Mouse (Mus musculus) liver, embryonic 14.5 days (tissue): ENCODE measurements around the gene Gm17387. TPM values are rescaled to one million over a fixed set of nuclear protein-coding genes. Genes with fewer than 3 reads are reported as not detected.

Experiments used
- ATAC-seq: fragments of 200-750 bp; cut with Nextera tagmentation; 2 replicates; pipeline ENCODE4 v1.8.0; 2017; ENCODE audit warnings: moderate number of reproducible peaks, mild to moderate bottlenecking, moderate library complexity; ENCODE audit not compliant: insufficient read depth
- DNase-seq, 3 experiments: peaks; one replicate each; pipeline ENCODE4 v3.0.0-alpha.2; 2012 to 2013; ENCODE audit warnings: low read depth in 3 of 3, low spot score in 3 of 3
- H3K27ac ChIP-seq: fragments of 300-500 bp; sonication (generic); 2 replicates; pipeline ENCODE4 v1.5.1; 2014; ENCODE audit warnings: moderate library complexity, mild to moderate bottlenecking, control low read depth, inconsistent platforms
- H3K27me3 ChIP-seq: fragments of 300-500 bp; sonication (generic); 2 replicates; pipeline ENCODE4 v1.6.1; 2014; ENCODE audit warnings: mild to moderate bottlenecking, low read length, moderate library complexity; ENCODE audit not compliant: control insufficient read depth, insufficient read depth
- H3K36me3 ChIP-seq: fragments of 300-500 bp; sonication (generic); replicated peaks from 2 replicates; pipeline ENCODE4 v1.6.1; 2014; ENCODE audit warnings: low read depth; ENCODE audit not compliant: control insufficient read depth, insufficient read depth
- H3K4me1 ChIP-seq, 2 experiments: fragments of 200-500 bp in 1 of 2; fragments of 300-500 bp in 1 of 2; sonication (generic) in 1 of 2; replicated peaks; 2 replicates each; pipeline ENCODE4 v1.6.1; 2012 to 2014; ENCODE audit warnings: antibody characterized with exemption in 1 of 2, inconsistent platforms in 1 of 2, low read length in 1 of 2; ENCODE audit not compliant: control insufficient read depth in 2 of 2, insufficient read depth in 2 of 2
- H3K4me2 ChIP-seq: fragments of 300-500 bp; sonication (generic); 2 replicates; pipeline ENCODE4 v1.6.1; 2014; ENCODE audit warnings: low read depth, mild to moderate bottlenecking, control low read depth, moderate library complexity
- H3K4me3 ChIP-seq, 2 experiments: fragments of 200-500 bp in 1 of 2; fragments of 300-500 bp in 1 of 2; sonication (generic) in 1 of 2; 2 replicates each; pipeline ENCODE4 v1.5.1; 2012 to 2014; ENCODE audit warnings: low read depth in 2 of 2, low read length in 2 of 2, mild to moderate bottlenecking in 2 of 2, control low read depth in 1 of 2, inconsistent platforms in 1 of 2, moderate library complexity in 1 of 2; ENCODE audit not compliant: insufficient read depth in 1 of 2
- H3K9ac ChIP-seq: fragments of 300-500 bp; sonication (generic); replicated peaks from 2 replicates; pipeline ENCODE4 v1.6.1; 2014; ENCODE audit warnings: mild to moderate bottlenecking, control low read depth, moderate library complexity
- H3K9me3 ChIP-seq: fragments of 300-500 bp; sonication (generic); 2 replicates; pipeline ENCODE4 v1.6.1; 2016; ENCODE audit warnings: low read length, mixed read lengths; ENCODE audit not compliant: control insufficient read depth
- CTCF ChIP-seq: IDR thresholded peaks from 2 replicates; pipeline ENCODE4 v1.5.1; 2016; ENCODE audit warnings: antibody characterized with exemption, low read depth, control low read depth
- EP300 ChIP-seq: IDR thresholded peaks from 2 replicates; pipeline ENCODE4 v1.6.1; 2016; ENCODE audit warnings: antibody characterized with exemption, low read depth
- WGBS: fragments of 180-500 bp; shearing (Covaris S2); extraction: QIAGEN DNeasy Blood & Tissue Kit; methylation state at CpG from one replicate; pipeline ENCODE4 v1.1.7; 2014; ENCODE audit not compliant: insufficient replicate concordance; 5-methylcytosine and 5-hydroxymethylcytosine counted together
- polyA plus RNA-seq, 2 experiments: library from polyadenylated mRNA; depleted of rRNA in 1 of 2; stranded (reverse) in 1 of 2; unstranded in 1 of 2; fragments of >200 nt; fragmentation: Nextera tagmentation in 1 of 2; extraction: Ambion mirVana in 1 of 2; gene quantifications; 2 replicates each; pipeline versions ENCODE4 v1.2.1 to v1.2.3; 2012 to 2014

Gene Gm17387
- polyA plus RNA-seq, 2 experiments = not detected

- no peaks in the 10 kb centered on the region for H3K9me3 ChIP-seq
- H3K4me3 ChIP-seq = peak overlapping the region in 1 of 2 experiments; percentile 12; a peak in 2 of 4 replicates
- DNase-seq (peak; percentile 51 to 58 (median 55)), ATAC-seq (peak; percentile 74)
- TF ChIP-seq EP300 = no peak
- peak; percentile 92 for TF ChIP-seq CTCF
- no peak overlapping the region for H3K9ac ChIP-seq
- no peaks in the 10 kb centered on the region for H3K36me3 ChIP-seq
- H3K4me1 ChIP-seq = peaks cover 15 to 32% of the 10 kb centered on the region in 2 experiments
- no peak overlapping the region for H3K27ac ChIP-seq
- no peaks in the 10 kb centered on the region; the same call in 1 of the 2 replicates for H3K27me3 ChIP-seq
- peak overlapping the region; percentile 52 for H3K4me2 ChIP-seq
- 6% methylated on average over 20 of the region's 20 CpGs for WGBS
These were observed 19.8 kb upstream of the Gm17387 start for GRCm38 (mm10) chr7:141008938-141009660.

- no peak overlapping the region for H3K9ac ChIP-seq
- ATAC-seq (no peak), DNase-seq (no peak)
- peaks cover 15 to 32% of the 10 kb centered on the region in 2 experiments for H3K4me1 ChIP-seq
- TF ChIP-seq CTCF (no peak), EP300 (no peak)
- H3K27ac ChIP-seq = no peak overlapping the region
- peak overlapping the region; percentile 10 to 67; a peak in 3 of 4 replicates for H3K4me3 ChIP-seq
- H3K27me3 ChIP-seq = no peaks in the 10 kb centered on the region; the same call in 1 of the 2 replicates
- H3K9me3 ChIP-seq = no peaks in the 10 kb centered on the region
- H3K4me2 ChIP-seq = peak overlapping the region; percentile 63
- no peaks in the 10 kb centered on the region for H3K36me3 ChIP-seq
- 73% methylated on average over 9 of the region's 9 CpGs for WGBS
These were observed 19.3 kb upstream of the Gm17387 start for GRCm38 (mm10) chr7:141009665-141010064.

GRCm38 (mm10) chr7:141010593-141010992, 18.3 kb upstream of the Gm17387 start, which contains the start of gene Ifitm3:
Ifitm3 (minus strand) TSS chr7:141010770.
- WGBS = 19% methylated on average over 10 of the region's 10 CpGs
- Histone ChIP-seq H3K27me3 (no peaks in the 10 kb centered on the region; the same call in 1 of the 2 replicates), H3K9ac (no peak within 1 kb of the TSS; the same call in 1 of the 2 replicates), H3K9me3 (no peaks in the 10 kb centered on the region), H3K27ac (no peak within 1 kb of the TSS), H3K36me3 (no peaks in the 10 kb centered on the region), H3K4me3 (peak within 1 kb of the TSS; percentile 39 to 67), H3K4me2 (peak within 1 kb of the TSS; percentile 63), H3K4me1 (peaks cover 15 to 34% of the 10 kb centered on the region in 2 experiments)
- TF ChIP-seq CTCF (no peak), EP300 (no peak)
- DNase-seq (no peak), ATAC-seq (no peak)

- H3K4me2 ChIP-seq = peak overlapping the region; percentile 63
- H3K4me1 ChIP-seq = peaks cover 15 to 34% of the 10 kb centered on the region in 2 experiments
- TF ChIP-seq CTCF = no peak
- no peak for TF ChIP-seq EP300
- no peaks in the 10 kb centered on the region for H3K36me3 ChIP-seq
- ATAC-seq = peak; percentile 17; the same call in 1 of the 2 replicates
- no peaks in the 10 kb centered on the region for H3K9me3 ChIP-seq
- H3K9ac ChIP-seq = no peak overlapping the region; the same call in 1 of the 2 replicates
- WGBS = 61% methylated on average over 7 of the region's 7 CpGs
- no peak overlapping the region for H3K4me3 ChIP-seq
- H3K27ac ChIP-seq = no peak overlapping the region
- DNase-seq = no peak
- H3K27me3 ChIP-seq = no peaks in the 10 kb centered on the region; the same call in 1 of the 2 replicates
These were observed 17.6 kb upstream of the Gm17387 start for GRCm38 (mm10) chr7:141011238-141011770.
